Mouse (Mus musculus) spleen, adult 12 weeks (tissue): ENCODE measurements around the gene Ppp4r4.
"Not testable (repeated sequence)": the region's sequence is repeated elsewhere in the genome, so short reads cannot be mapped to it uniquely, and the experiment has no call there.

Experiments
- DNase-seq: peaks from one replicate; pipeline ENCODE4 v3.0.0; 2022; ENCODE audit warnings: low spot score

Ppp4r4 gene

GRCm38 (mm10) chr12:103532020-103532648 is at the start of gene Ppp4r4:
Gene Ppp4r4 (plus strand): TSS chr12:103532283.
- DNase-seq: peak; percentile 67

- DNase-seq: no peak
Measured at GRCm38 (mm10) chr12:103482781-103483180, 49.3 kb upstream of the Ppp4r4 start.

DNA sequence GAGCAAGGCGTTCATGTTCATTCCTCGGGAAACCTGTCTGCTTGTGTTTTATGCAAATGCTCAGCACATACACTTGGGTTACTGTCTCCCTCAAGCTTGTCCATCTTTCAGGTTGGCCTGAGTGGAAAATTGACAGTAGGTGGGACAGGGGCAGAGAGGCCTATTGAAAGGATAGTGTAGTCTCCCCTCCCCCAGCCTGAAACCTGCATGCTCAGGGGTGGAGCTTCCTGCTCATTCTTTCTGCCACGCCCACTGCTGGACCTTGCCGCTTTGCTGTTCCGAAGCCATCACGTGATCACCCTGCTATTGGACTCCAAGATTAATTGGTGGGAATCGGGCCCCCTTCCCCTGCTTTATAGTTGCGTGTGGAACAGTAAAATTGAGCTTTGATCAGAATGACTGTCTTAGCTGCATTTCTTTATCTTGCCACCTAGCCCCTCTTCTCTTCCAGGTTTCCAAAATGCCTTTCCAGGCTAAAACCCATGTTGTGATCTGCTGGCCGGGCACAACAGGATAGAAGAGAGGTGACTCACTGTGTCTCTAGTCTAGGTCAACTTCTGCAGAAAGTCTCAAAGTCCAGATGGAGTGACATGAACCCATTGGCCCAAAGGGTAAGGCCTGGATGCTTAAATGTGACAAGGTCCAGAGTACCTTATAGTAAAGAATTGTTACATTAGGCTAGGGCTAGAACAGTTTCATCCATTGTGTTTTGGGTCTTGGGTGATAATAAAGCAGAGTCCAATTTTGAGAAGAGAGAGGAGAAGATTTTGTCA is 47.7 kb upstream of the Ppp4r4 start:
- DNase-seq: not testable (repeated sequence)

DNA sequence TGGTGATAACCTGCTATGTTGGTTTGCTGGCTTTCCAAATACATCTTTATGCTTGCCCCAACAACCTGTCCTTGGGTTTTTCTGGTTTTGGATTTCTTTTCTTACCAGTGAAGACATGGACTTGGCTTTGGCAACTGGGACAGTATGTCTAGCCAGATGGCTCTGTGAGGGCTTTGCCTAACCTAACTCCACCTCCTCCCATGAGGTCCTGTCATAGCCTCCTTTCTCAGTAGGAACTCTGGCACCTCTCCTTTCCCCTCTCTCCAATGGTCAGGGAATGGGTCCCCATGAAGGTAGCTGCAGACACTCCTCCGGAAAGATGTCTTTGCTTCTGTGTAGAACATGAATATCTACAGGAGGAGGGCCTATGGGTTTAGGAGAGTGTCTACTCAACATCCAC is 45.4 kb upstream of the Ppp4r4 start:
- DNase-seq: no peak

GRCm38 (mm10) chr12:103487276-103487675 is 44.8 kb upstream of the Ppp4r4 start:
- no peak for DNase-seq

GRCm38 (mm10) chr12:103487750-103488149 is 44.3 kb upstream of the Ppp4r4 start:
- no peak for DNase-seq

- no peak for DNase-seq
Measured at GRCm38 (mm10) chr12:103491091-103491730, 40.9 kb upstream of the Ppp4r4 start.

DNA sequence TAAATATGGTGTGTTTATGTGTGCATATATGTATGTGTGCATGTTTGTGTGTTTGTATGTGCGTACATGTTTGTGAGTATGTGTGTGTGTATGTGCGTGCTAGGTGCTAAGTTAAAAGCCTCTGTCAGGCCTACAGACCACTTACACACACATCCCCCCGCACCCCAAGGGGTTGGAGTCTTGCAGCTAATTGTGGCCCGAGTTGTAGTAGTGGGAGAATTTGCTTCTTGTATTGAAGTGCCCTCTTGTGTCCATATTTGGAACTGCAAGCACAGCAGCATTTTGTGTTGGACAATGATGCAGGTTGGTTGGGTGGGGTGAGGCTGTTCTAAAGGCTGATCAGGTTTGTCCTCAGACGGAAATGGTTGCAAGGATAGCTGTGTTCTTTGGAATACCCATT is 39.3 kb upstream of the Ppp4r4 start:
- peak; percentile 44 for DNase-seq

GRCm38 (mm10) chr12:103494486-103494885 is 37.6 kb upstream of the Ppp4r4 start:
- DNase-seq: peak; percentile 25

DNA sequence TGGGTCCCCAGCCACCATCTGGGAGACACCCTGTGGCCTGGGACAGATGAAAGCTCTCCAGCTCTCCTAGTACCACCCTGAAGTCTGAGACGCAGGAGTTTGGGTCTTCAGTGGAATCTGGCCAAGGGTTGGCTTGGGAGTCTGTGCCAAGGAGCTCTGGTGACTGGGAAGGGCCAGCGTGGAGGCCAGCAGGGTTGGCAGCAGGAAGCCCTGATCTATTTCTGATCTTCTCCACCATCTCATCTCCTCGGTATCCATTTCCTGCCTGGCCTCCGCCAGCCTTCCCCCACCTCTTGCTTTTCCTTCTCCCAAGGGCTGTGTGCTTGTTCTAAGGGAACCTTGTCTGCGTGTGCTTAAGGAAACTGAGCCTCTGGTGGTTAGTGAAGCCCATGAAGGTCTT is 33.3 kb upstream of the Ppp4r4 start:
- DNase-seq: no peak

- DNase-seq: no peak
Measured at GRCm38 (mm10) chr12:103499261-103499660, 32.8 kb upstream of the Ppp4r4 start.

DNA sequence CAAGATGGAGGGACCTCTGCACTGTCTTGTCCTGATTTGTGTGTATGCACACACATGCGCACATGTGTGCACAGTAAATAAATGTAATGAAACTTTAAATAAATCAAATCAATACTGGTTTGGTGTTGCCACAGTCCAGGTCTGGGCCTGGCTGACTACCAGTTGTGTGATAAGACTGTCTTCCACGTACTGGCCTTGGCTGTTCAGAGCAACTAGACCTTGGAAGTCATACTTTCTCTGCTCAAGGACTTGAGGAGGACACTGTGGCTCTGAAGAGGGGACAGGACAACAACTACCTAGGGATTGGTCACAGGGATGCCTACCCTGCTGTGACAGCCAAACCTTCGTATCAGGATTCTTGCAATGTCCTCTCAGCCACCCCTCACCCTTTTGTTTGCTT is 28.8 kb upstream of the Ppp4r4 start:
- DNase-seq: no peak

DNA sequence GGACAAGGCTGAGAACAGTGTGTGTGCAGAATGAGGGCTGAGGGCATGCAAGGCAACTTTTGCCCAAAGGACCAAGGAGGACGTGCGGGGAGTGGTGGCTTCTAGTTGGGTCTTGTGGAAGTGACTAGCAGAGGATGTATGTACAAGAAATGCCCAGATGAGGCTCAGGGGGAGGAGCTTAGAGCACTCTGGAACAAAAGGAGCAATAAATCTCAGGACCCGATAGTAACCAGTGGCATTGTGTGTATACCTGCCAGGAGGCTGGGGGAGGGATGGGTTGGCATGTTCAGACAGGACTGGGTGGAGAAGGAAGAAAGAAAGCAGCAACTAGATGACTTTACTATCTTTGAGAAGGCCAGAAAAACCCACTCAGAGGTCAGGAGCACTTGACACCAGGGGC is 27.7 kb upstream of the Ppp4r4 start:
- DNase-seq: no peak

DNA sequence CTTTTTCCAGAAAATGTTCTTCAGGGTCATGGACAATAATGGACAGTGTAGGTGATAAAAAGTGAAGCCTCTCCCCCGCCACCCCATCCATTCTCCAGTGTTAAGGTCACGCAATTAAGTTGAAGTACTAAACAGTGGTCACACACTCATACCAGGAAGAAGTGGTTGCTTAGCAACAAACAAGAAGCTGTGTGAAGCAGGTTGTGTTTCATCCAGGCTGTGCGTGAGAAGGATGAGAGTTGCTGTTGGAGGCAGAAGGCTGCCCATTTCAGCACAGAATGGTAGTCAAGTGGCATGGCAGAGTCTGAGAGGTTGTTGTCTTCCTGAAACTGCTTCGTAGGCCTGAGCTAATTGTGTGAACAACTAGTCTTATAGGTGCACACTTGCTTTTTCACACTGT is 23.7 kb upstream of the Ppp4r4 start:
- DNase-seq: no peak

DNA sequence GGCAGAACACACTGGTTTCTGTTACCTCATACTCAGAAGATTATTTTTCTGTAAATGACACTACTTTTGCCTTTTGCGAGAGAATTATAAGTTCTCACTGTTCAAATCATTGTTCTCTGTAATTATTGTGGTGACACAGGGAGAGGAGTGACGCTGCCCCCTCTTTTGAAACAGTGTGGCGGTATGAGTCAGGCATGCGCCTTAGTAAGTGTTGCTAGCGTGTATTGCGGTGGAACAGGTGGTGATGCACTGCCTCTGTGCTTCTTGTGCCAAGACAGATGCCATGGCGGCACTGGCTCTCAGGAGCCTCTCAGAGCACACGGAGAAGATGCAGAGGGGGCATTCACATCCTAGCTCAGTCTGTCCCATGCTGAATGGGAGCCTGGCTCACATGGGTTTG is 22.2 kb upstream of the Ppp4r4 start:
- DNase-seq: no peak

GRCm38 (mm10) chr12:103511586-103511985 is 20.5 kb upstream of the Ppp4r4 start:
- DNase-seq: no peak

GRCm38 (mm10) chr12:103513039-103513438 is 19.0 kb upstream of the Ppp4r4 start:
- DNase-seq: no peak

GRCm38 (mm10) chr12:103513451-103513871 is 18.6 kb upstream of the Ppp4r4 start:
- DNase-seq: no peak

GRCm38 (mm10) chr12:103514354-103514753 is 17.7 kb upstream of the Ppp4r4 start:
- no peak for DNase-seq

DNA sequence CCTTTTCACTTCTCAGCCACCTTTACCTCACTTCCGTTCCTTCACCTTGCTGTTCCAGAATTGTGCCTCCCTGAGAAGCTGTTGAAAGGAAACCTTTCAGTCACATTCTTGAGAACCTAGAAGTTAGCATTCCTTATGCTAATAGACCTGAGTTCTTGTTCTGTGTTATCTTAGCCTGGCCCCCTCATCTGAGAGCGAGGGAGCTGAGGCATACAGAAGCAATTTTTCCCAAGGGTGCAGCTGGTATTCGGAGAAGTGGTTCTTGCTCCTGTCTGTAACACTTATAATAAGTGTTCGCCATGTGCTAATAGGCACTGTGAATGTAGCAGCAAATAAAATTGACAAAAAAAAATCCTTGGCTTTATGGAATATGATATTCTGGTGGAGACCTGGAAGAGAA is 16.4 kb upstream of the Ppp4r4 start:
- DNase-seq: no peak

- DNase-seq: no peak
Measured at GRCm38 (mm10) chr12:103518640-103519039, 13.4 kb upstream of the Ppp4r4 start.

DNA sequence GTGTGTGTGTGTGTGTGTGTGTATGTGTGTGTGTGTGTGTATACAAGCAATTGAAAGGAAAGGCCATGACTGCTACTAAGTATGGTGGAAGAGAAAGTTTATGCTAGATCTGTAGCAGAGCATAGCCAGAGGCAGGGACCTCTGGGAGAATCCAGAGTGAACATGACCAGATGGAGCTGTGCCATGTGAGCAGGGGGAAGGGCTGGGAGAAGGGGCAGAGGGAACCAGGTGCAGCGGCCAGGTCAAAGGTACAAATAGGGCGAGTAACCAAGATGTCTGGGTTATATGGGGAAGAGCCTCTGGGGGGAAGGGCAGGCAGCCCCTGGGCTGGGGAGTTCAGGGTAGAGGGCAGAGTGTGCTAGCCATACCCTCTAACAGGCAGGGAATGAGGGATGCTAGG is 1.5 kb upstream of the Ppp4r4 start:
- no peak for DNase-seq
